Mouse (Mus musculus) hindbrain, embryonic 13.5 days (tissue): Measurements from ENCODE around the gene Cpt2. TPM values are rescaled to one million over a fixed set of nuclear protein-coding genes. Genes with fewer than 3 reads are reported as not detected.
A peak's percentile ranks its signal among the peaks of the same experiment; 100 is the strongest.

Source experiments
- ATAC-seq: fragments of 200-750 bp; cut with Nextera tagmentation; 2 replicates; pipeline ENCODE4 v1.8.0; 2017; ENCODE audit warnings: moderate TSS enrichment; ENCODE audit not compliant: low FRiP score
- H3K27ac ChIP-seq: fragments of 300-500 bp; sonication (generic); 2 replicates; pipeline ENCODE4 v1.5.1; 2015; ENCODE audit warnings: inconsistent platforms, mild to moderate bottlenecking, moderate library complexity
- H3K27me3 ChIP-seq: fragments of 300-500 bp; sonication (generic); 2 replicates; pipeline ENCODE4 v1.6.1; 2015; ENCODE audit warnings: mild to moderate bottlenecking, inconsistent platforms
- H3K36me3 ChIP-seq: fragments of 300-500 bp; sonication (generic); 2 replicates; pipeline ENCODE4 v1.6.1; 2015; ENCODE audit warnings: mild to moderate bottlenecking, inconsistent platforms
- H3K4me1 ChIP-seq: fragments of 300-500 bp; sonication (generic); replicated peaks from 2 replicates; pipeline ENCODE4 v1.6.1; 2015; ENCODE audit warnings: inconsistent platforms
- H3K4me2 ChIP-seq: fragments of 300-500 bp; sonication (generic); 2 replicates; pipeline ENCODE4 v1.6.1; 2015; ENCODE audit warnings: inconsistent platforms, mild to moderate bottlenecking, moderate library complexity
- H3K4me3 ChIP-seq: fragments of 300-500 bp; sonication (generic); 2 replicates; pipeline ENCODE4 v1.5.1; 2015; ENCODE audit warnings: mild to moderate bottlenecking, inconsistent platforms
- H3K9ac ChIP-seq: fragments of 300-500 bp; sonication (generic); 2 replicates; pipeline ENCODE4 v1.6.1; 2015; ENCODE audit warnings: mild to moderate bottlenecking, inconsistent platforms
- H3K9me3 ChIP-seq: fragments of 300-500 bp; sonication (generic); 2 replicates; pipeline ENCODE4 v1.6.1; 2016; ENCODE audit warnings: inconsistent platforms
- WGBS: fragments of 180-500 bp; shearing (Covaris S2); methylation state at CpG from one replicate; pipeline ENCODE4 v1.1.7; 2015; 5-methylcytosine and 5-hydroxymethylcytosine counted together
- polyA plus RNA-seq: library from polyadenylated mRNA; unstranded; fragments of >200 nt; fragmentation: Nextera tagmentation; extraction: Ambion mirVana; gene quantifications from 2 replicates; pipeline ENCODE4 v1.2.1, GENCODE M21; 2015

Cpt2 gene
- polyA plus RNA-seq, 1 experiment from 2014 or later = 19.0 TPM

DNA sequence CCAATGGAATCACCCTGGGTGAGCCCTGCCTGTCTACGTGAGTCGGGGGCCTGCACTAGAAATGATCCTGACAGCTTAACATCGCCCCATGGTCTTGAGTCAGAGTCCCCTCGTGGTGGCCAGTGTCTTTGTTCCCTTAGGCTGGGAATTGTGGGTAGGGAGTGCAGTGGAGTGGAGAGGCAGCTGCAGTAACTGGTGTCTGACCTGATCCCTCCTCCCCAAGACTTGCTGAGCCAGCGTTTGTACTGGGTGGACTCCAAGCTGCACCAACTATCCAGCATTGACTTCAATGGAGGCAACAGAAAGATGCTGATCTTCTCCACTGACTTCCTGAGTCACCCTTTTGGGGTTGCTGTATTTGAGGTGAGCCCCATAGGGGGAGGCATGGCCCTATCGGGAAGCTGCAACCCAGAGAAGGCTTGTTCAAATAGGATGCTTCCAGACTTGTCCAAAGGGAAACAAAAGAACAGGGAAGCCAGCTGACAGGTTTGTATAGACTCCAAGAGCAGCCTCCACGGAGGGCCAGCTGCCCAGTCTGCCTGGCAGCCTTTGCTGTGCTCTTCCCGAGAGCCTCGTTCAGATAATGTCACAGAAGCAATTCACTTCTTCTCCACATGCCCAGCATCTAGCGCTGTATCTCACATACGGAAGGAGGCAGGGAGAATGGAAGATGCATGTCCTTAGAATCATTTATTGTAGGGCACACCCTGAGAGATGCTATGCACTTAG is 66.3 kb downstream of the Cpt2 start:
- Histone ChIP-seq H3K27me3 (no peaks in the 10 kb centered on the region), H3K4me2 (no peak overlapping the region), H3K27ac (peak overlapping the region; percentile 41; the same call in 1 of the 2 replicates), H3K4me1 (no peaks in the 10 kb centered on the region), H3K9ac (no peak overlapping the region), H3K36me3 (peaks cover 99% of the 10 kb centered on the region), H3K4me3 (no peak overlapping the region), H3K9me3 (no peaks in the 10 kb centered on the region)
- ATAC-seq = no peak
- WGBS = 71% methylated on average over 11 of the region's 11 CpGs

Other genes with a start within 250 kb of the Cpt2 start
- gene Dmrtb1, start 239.4 kb downstream of the Cpt2 start, polyA plus RNA-seq = 21.8 and 26.3 TPM in 2 replicates
- 38.4 and 41.7 TPM in 2 replicates for gene Lrp8, start 121.3 kb downstream of the Cpt2 start, polyA plus RNA-seq
- gene Magoh, start 43.9 kb downstream of the Cpt2 start, polyA plus RNA-seq = 135 and 137 TPM in 2 replicates
- gene 0610037L13Rik, start 33.8 kb downstream of the Cpt2 start, polyA plus RNA-seq = 93.7 and 93.8 TPM in 2 replicates
- gene Slc1a7, start 44.7 kb upstream of the Cpt2 start, polyA plus RNA-seq = not detected in 2 replicates
- gene Podn, start 172.8 kb upstream of the Cpt2 start, polyA plus RNA-seq = 0.13 and 0.18 TPM in 2 replicates
- gene Scp2, start 221.4 kb upstream of the Cpt2 start, polyA plus RNA-seq = 214 and 228 TPM in 2 replicates
- gene Echdc2, start 241.8 kb upstream of the Cpt2 start, polyA plus RNA-seq = 8.5 and 9.9 TPM in 2 replicates